Mouse (Mus musculus): ENCODE measurements around the gene Fibin. TPM values are rescaled to one million over a fixed set of nuclear protein-coding genes. Genes with fewer than 3 reads are reported as not detected.

The Fibin gene
- total and polyA plus RNA-seq, 2 experiments from 2014 or later = 5.3 to 11.0 TPM

- Histone ChIP-seq H3K27ac (ENCODE audit: low read depth) (no peak overlapping the region), H3K27me3 (ENCODE audit: control insufficient read depth, insufficient read depth, low read length) (no peaks in the 10 kb centered on the region), H3K36me3 (replicated peaks; ENCODE audit: control insufficient read depth, insufficient read depth, low read length) (no peaks in the 10 kb centered on the region), H3K4me3 (ENCODE audit: low read depth, low read length) (no peak overlapping the region), H3K9ac (replicated peaks; ENCODE audit: low read depth, low read length) (no peak overlapping the region), H3K4me2 (ENCODE audit: low read depth, low read length) (no peak overlapping the region), H3K9me3 (replicated peaks; ENCODE audit: control insufficient read depth, low read length) (no peaks in the 10 kb centered on the region), H3K4me1 (ENCODE audit: control insufficient read depth, insufficient read depth) (no peaks in the 10 kb centered on the region)
- TF ChIP-seq EP300 (IDR thresholded peaks at IDR 0.05; ENCODE audit: low read depth) (no peak), CTCF (IDR thresholded peaks at IDR 0.05; ENCODE audit: low read depth) (no peak)
- WGBS = 53% methylated on average over 2 of the region's 2 CpGs
- ATAC-seq (ENCODE audit: insufficient read depth, low read depth) = no peak
- DNase-seq (ENCODE audit: low spot score) = no peak
Observed at GRCm38 (mm10) chr2:110313305-110313824, 49.6 kb downstream of the Fibin start.

Other genes starting within 250 kb of the Fibin start
- gene Bbox1, start 48.6 kb downstream of the Fibin start, total RNA-seq (2014; rRNA removed; ENCODE audit: low replicate concordance) = not detected in 2 replicates
- 0.04 and 0.15 TPM in 2 replicates for gene Bbox1, start 48.6 kb downstream of the Fibin start, polyA plus RNA-seq (2015; fragmentation: Nextera tagmentation; extraction: Ambion mirVana)
- gene Slc5a12, start 234.1 kb upstream of the Fibin start, total RNA-seq (2014; rRNA removed; ENCODE audit: low replicate concordance) = not detected in 2 replicates
- gene Slc5a12, start 234.1 kb upstream of the Fibin start, polyA plus RNA-seq (2015; fragmentation: Nextera tagmentation; extraction: Ambion mirVana) = not detected in 2 replicates